Mouse (Mus musculus) intestine, embryonic 14.5 days (tissue): ENCODE data around the gene Ehmt2. TPM values are rescaled to one million over a fixed set of nuclear protein-coding genes. Genes with fewer than 3 reads are reported as not detected.

ENCODE experiments used
- ATAC-seq: fragments of 200-750 bp; cut with Nextera tagmentation; replicated peaks from 2 replicates; pipeline ENCODE4 v1.8.0; 2017; ENCODE audit warnings: low read depth, moderate number of reproducible peaks, moderate TSS enrichment, moderate library complexity; ENCODE audit not compliant: low FRiP score, low TSS enrichment
- DNase-seq: peaks from one replicate; pipeline ENCODE4 v3.0.0-alpha.2; 2018; ENCODE audit warnings: low spot score
- H3K27ac ChIP-seq: fragments of 300-500 bp; sonication (generic); 2 replicates; pipeline ENCODE4 v1.5.1; 2014; ENCODE audit warnings: low read depth, mild to moderate bottlenecking, control low read depth
- H3K27me3 ChIP-seq: fragments of 300-500 bp; sonication (generic); replicated peaks from 2 replicates; pipeline ENCODE4 v1.6.1; 2014; ENCODE audit warnings: low read length, control low read depth; ENCODE audit not compliant: control insufficient read depth, insufficient read depth
- H3K36me3 ChIP-seq: fragments of 300-500 bp; sonication (generic); 2 replicates; pipeline ENCODE4 v1.6.1; 2014; ENCODE audit warnings: low read length, control low read depth; ENCODE audit not compliant: control insufficient read depth, insufficient read depth
- H3K4me1 ChIP-seq: fragments of 300-500 bp; sonication (generic); replicated peaks from 2 replicates; pipeline ENCODE4 v1.6.1; 2014; ENCODE audit warnings: low read length, control low read depth, mixed read lengths; ENCODE audit not compliant: control insufficient read depth, insufficient read depth
- H3K4me2 ChIP-seq: fragments of 300-500 bp; sonication (generic); 2 replicates; pipeline ENCODE4 v1.6.1; 2014; ENCODE audit warnings: low read length
- H3K4me3 ChIP-seq: fragments of 300-500 bp; sonication (generic); 2 replicates; pipeline ENCODE4 v1.5.1; 2014; ENCODE audit warnings: low read depth, low read length, control low read depth, mixed read lengths
- H3K9ac ChIP-seq: fragments of 300-500 bp; sonication (generic); 2 replicates; pipeline ENCODE4 v1.6.1; 2014; ENCODE audit warnings: mild to moderate bottlenecking, low read length
- H3K9me3 ChIP-seq: fragments of 300-500 bp; sonication (generic); 2 replicates; pipeline ENCODE4 v1.6.1; 2016; ENCODE audit warnings: low read length, control low read depth; ENCODE audit not compliant: control insufficient read depth
- WGBS: fragments of 180-500 bp; shearing (Covaris S2); extraction: QIAGEN DNeasy Blood & Tissue Kit; methylation state at CpG from one replicate; pipeline ENCODE4 v1.1.7; 2014; 5-methylcytosine and 5-hydroxymethylcytosine counted together
- polyA plus RNA-seq: library from polyadenylated mRNA; unstranded; fragments of >200 nt; fragmentation: Nextera tagmentation; extraction: Ambion mirVana; gene quantifications from 2 replicates; pipeline ENCODE4 v1.2.1, GENCODE M21; 2014

Ehmt2 gene
- polyA plus RNA-seq, 1 experiment from 2014 or later, result 73.4 TPM

DNA sequence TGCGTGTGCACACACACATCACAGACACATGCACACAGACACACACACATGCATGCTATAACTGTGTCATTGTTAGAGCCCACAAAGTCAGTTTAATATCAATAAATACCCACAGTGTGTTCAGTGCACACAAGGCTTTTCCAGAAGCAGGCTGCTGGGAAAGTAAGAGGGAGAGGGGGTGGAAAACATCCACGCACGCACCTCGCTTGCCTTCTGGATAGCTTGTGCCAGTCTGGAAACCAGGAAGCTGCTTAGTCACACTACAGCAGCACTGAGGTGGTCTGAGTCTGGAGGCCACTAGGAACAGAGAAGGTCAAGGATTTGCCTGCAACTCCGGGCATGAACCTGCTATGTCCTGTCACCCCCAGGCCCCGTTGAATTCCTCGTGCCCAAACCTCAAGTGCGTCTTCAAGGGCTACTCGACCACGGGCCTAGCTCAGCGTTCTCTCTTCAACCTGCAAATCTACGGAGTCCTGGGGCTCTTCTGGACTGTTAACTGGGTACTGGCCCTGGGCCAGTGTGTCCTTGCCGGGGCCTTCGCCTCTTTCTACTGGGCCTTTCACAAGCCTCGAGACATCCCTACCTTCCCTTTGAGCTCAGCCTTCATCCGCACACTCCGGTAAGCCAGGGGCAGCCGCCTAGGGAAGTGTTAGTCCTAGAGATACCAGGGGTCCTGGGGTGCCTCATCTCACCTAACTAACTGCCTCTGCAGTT, 29.2 kb downstream of the Ehmt2 start:
- Histone ChIP-seq H3K36me3 (no peaks in the 10 kb centered on the region), H3K9ac (no peak overlapping the region), H3K9me3 (no peaks in the 10 kb centered on the region), H3K4me2 (no peak overlapping the region), H3K27me3 (no peaks in the 10 kb centered on the region), H3K4me3 (no peak overlapping the region), H3K27ac (no peak overlapping the region), H3K4me1 (peaks cover 6% of the 10 kb centered on the region; the same call in 1 of the 2 replicates)
- ATAC-seq (no peak), DNase-seq (no peak)
- 87% methylated on average over 18 of the region's 18 CpGs for WGBS

- ATAC-seq (no peak), DNase-seq (no peak)
- Histone ChIP-seq H3K27me3 (no peaks in the 10 kb centered on the region), H3K36me3 (0 out of 2 replicates have a peak, but pooled peaks cover 9% of the 10 kb centered on the region), H3K9me3 (no peaks in the 10 kb centered on the region), H3K27ac (no peak overlapping the region), H3K4me1 (peaks cover 6% of the 10 kb centered on the region; the same call in 1 of the 2 replicates), H3K9ac (no peak overlapping the region), H3K4me2 (no peak overlapping the region), H3K4me3 (no peak overlapping the region)
- WGBS, result 55% methylated on average over 4 of the region's 4 CpGs
These were observed 30.6 kb downstream of the Ehmt2 start for GRCm38 (mm10) chr17:34928841-34929240.

DNA sequence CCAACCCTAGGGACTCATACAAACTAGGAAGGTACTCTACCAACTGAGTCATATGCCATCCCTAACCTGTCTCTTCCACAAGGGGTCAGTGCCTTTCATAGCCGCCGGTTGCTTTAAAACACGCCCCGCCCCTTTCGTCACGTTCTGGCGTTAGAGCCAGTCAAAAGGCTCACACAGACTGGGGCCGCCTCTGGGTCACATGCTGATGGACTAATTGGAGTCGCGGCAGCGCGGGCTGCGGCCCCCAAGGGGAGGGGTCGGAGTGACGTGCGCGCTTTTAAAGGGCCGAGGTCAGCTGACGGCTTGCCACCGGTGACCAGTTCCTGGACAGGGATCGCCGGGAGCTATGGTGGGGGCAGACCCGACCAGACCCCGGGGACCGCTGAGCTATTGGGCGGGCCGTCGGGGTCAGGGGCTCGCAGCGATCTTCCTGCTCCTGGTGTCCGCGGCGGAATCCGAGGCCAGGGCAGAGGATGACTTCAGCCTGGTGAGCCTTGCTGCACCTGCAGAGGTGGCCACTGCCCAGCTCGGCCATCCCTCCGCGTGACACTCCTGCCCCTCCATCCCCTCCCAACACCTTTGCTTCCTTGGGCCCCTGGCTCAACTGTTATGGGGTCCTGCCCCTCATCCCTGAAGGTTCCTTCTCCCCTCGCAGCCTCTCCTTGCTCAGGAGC, 32.9 kb downstream of the Ehmt2 start, which contains the start of gene Neu1:
Gene Neu1, plus strand, starts transcription at position 193 of the 674 bp plus-strand sequence.
- peak within 1 kb of the TSS; percentile 80 for H3K9ac ChIP-seq
- no peaks in the 10 kb centered on the region for H3K9me3 ChIP-seq
- peak within 1 kb of the TSS; percentile 38; the same call in 1 of the 2 replicates for H3K27ac ChIP-seq
- under 1% methylated on average over 38 of the region's 38 CpGs for WGBS
- H3K4me2 ChIP-seq, result peak within 1 kb of the TSS; percentile 99
- ATAC-seq (peak; percentile 95), DNase-seq (peak; percentile 95)
- peaks cover 27% of the 10 kb centered on the region; the same call in 1 of the 2 replicates for H3K36me3 ChIP-seq
- H3K27me3 ChIP-seq, result no peaks in the 10 kb centered on the region
- H3K4me3 ChIP-seq, result peak within 1 kb of the TSS; percentile 71
- H3K4me1 ChIP-seq, result peaks cover 6% of the 10 kb centered on the region; the same call in 1 of the 2 replicates

- WGBS, result 10% methylated on average over 14 of the region's 14 CpGs
- Histone ChIP-seq H3K9me3 (no peaks in the 10 kb centered on the region), H3K27ac (peak overlapping the region; percentile 38; the same call in 1 of the 2 replicates), H3K9ac (peak overlapping the region; percentile 80), H3K4me1 (peaks cover 6% of the 10 kb centered on the region; the same call in 1 of the 2 replicates), H3K4me2 (peak overlapping the region; percentile 99), H3K27me3 (no peaks in the 10 kb centered on the region), H3K4me3 (peak overlapping the region; percentile 71), H3K36me3 (peaks cover 28% of the 10 kb centered on the region; the same call in 1 of the 2 replicates)
- peak; percentile 26 for ATAC-seq
- peak; percentile 71 for DNase-seq
These were observed 33.4 kb downstream of the Ehmt2 start for GRCm38 (mm10) chr17:34931735-34932098.

- peak overlapping the region; percentile 99 for H3K4me2 ChIP-seq
- ATAC-seq (no peak), DNase-seq (no peak)
- whole genome bisulfite sequencing, result 72% methylated on average over 8 of the region's 8 CpGs
- peaks cover 6% of the 10 kb centered on the region; the same call in 1 of the 2 replicates for H3K4me1 ChIP-seq
- peak overlapping the region; percentile 80 for H3K9ac ChIP-seq
- H3K4me3 ChIP-seq, result peak overlapping the region; percentile 71
- no peaks in the 10 kb centered on the region for H3K27me3 ChIP-seq
- H3K36me3 ChIP-seq, result peaks cover 28% of the 10 kb centered on the region; the same call in 1 of the 2 replicates
- H3K27ac ChIP-seq, result no peak overlapping the region
- no peaks in the 10 kb centered on the region for H3K9me3 ChIP-seq
These were observed 34.0 kb downstream of the Ehmt2 start for GRCm38 (mm10) chr17:34932287-34932686.

DNA sequence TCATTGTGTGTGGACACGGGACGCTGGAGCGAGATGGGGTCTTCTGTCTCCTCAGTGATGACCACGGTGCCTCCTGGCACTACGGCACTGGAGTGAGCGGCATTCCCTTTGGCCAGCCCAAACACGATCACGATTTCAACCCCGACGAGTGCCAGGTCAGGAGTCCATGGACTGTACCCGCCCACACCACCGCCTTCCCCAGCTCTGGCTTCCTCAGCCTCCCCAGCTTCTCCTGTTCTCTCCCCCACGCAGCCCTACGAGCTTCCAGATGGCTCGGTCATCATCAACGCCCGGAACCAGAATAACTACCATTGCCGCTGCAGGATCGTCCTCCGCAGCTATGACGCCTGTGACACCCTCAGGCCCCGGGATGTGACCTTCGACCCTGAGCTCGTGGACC, 35.8 kb downstream of the Ehmt2 start:
- no peaks in the 10 kb centered on the region for H3K9me3 ChIP-seq
- DNase-seq, result no peak
- WGBS, result 73% methylated on average over 24 of the region's 24 CpGs
- H3K9ac ChIP-seq, result no peak overlapping the region
- ATAC-seq, result no peak
- peaks cover 6% of the 10 kb centered on the region; the same call in 1 of the 2 replicates for H3K4me1 ChIP-seq
- no peaks in the 10 kb centered on the region for H3K27me3 ChIP-seq
- H3K4me2 ChIP-seq, result no peak overlapping the region
- H3K27ac ChIP-seq, result no peak overlapping the region
- peaks cover 28% of the 10 kb centered on the region; the same call in 1 of the 2 replicates for H3K36me3 ChIP-seq
- no peak overlapping the region for H3K4me3 ChIP-seq

DNA sequence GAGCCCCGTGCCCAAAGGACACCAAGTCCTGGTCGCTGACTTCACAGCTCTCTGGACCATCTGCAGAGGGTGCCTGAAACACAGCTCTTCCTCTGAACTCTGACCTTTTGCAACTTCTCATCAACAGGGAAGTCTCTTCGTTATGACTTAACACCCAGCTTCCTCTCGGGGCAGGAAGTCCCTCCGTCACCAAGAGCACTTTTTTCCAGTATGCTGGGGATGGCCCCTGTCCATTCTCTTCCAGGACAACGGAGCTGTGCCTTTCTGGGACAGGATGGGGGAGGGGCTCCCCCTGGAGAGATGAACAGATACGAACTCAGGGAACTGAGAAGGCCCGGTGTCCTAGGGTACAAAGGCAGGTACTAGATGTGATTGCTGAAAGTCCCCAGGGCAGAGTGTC, 36.6 kb downstream of the Ehmt2 start:
- Histone ChIP-seq H3K4me3 (no peak overlapping the region), H3K27me3 (no peaks in the 10 kb centered on the region), H3K4me1 (peaks cover 6% of the 10 kb centered on the region; the same call in 1 of the 2 replicates), H3K9me3 (no peaks in the 10 kb centered on the region), H3K27ac (no peak overlapping the region), H3K9ac (no peak overlapping the region), H3K4me2 (no peak overlapping the region), H3K36me3 (peaks cover 28% of the 10 kb centered on the region; the same call in 1 of the 2 replicates)
- DNase-seq (no peak), ATAC-seq (no peak)
- WGBS, result 50% methylated on average over 8 of the region's 8 CpGs

- WGBS, result 80% methylated on average over 6 of the region's 6 CpGs
These were observed 39.8 kb downstream of the Ehmt2 start for GRCm38 (mm10) chr17:34937960-34938505.

More at GRCm38 (mm10) chr17:34937960-34938505, 39.8 kb downstream of the Ehmt2 start:
- Histone ChIP-seq H3K9me3 (no peaks in the 10 kb centered on the region), H3K27ac (no peak overlapping the region), H3K27me3 (no peaks in the 10 kb centered on the region), H3K4me3 (no peak overlapping the region), H3K36me3 (peaks cover 23% of the 10 kb centered on the region; the same call in 1 of the 2 replicates), H3K4me1 (peaks cover 6% of the 10 kb centered on the region), H3K9ac (no peak overlapping the region), H3K4me2 (no peak overlapping the region)
- ATAC-seq (no peak), DNase-seq (no peak)
